Mouse (Mus musculus): ENCODE data around the gene Runx1.
A peak's percentile ranks its signal among the peaks of the same experiment; 100 is the strongest.

Gene Runx1

DNA sequence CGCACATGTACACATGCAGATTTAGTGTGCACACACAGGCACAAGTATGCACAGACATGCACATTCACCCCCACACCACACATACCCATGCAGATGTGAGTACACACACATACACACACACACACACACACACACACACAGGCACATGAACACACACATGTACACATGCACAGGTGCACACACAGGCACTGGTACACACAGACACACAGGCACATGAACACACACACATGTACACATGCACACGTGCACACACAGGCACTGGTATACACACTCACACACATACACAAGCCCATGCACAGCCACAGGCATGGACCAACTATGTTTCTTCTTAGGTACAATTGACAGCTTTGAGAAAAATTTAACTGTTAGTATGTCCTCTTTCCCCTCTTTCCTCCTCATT is 122.1 kb downstream of the Runx1 start:
- no peak for DNase-seq (ENCODE audit: low read depth in 2 of 2, low spot score in 2 of 2)

DNA sequence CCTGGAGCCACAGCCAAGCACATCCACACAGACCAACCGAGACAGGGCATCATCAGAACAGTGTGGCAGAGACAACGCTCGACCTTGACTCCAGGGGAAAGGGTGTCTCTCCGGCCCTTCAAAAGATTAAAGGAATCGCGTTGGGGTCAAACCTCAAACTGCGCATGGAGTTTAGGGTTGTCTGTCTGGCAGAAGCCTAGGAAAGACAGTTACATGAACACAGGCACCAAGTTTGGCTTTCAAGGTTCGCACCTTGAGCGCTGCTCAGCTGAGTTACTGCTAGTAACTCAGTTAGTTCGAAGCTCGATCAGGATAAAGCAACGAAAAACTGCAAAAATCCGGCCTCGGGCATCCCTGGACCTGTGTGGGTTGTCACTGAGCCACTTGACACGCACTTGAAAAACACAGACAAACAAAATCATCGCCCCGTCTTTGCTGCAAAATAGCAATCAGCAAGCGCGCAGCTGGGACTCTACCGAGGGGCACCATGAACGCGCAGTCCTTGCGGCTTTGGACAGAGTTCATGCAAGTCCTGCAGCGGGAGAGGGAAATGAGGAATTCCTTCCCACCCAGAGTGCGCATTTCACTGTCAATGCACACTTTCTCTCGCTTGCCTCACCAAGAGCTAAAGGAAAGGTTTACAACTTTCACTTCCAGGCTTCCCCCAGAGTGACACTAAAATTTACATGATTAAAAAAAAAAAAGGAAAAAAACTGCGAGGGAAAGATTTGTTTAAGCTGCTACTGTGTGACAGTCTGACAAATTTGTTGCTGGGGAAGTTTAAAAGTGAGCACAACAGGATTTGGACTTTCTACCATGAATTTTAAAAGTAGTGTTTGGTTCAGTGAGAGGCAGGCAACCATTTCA is 126.2 kb downstream of the Runx1 start:
- DNase-seq (ENCODE audit: low read depth in 2 of 2, low spot score in 2 of 2) = no peak

DNA sequence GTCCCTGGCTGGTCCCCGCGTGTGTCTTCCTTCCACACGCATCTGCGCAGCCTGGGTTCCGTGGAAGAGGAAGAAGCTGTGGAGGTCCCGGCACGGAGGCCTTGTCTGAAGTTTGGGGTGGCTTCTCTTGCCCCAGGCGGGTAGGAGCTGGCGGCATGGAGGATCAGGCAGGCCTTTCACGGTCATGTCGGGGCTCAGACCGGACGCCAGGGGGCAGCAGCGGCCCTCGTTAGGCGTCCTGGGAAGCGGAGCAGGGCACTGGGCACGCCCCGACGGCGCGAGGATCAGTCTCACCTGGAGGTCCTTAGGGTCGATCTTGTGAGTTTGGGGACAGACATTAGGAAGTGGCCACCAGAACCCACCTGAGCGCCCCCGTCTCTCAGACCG is 127.3 kb downstream of the Runx1 start:
- peak; percentile 82 to 90 for DNase-seq (ENCODE audit: low read depth in 2 of 2, low spot score in 2 of 2)

DNA sequence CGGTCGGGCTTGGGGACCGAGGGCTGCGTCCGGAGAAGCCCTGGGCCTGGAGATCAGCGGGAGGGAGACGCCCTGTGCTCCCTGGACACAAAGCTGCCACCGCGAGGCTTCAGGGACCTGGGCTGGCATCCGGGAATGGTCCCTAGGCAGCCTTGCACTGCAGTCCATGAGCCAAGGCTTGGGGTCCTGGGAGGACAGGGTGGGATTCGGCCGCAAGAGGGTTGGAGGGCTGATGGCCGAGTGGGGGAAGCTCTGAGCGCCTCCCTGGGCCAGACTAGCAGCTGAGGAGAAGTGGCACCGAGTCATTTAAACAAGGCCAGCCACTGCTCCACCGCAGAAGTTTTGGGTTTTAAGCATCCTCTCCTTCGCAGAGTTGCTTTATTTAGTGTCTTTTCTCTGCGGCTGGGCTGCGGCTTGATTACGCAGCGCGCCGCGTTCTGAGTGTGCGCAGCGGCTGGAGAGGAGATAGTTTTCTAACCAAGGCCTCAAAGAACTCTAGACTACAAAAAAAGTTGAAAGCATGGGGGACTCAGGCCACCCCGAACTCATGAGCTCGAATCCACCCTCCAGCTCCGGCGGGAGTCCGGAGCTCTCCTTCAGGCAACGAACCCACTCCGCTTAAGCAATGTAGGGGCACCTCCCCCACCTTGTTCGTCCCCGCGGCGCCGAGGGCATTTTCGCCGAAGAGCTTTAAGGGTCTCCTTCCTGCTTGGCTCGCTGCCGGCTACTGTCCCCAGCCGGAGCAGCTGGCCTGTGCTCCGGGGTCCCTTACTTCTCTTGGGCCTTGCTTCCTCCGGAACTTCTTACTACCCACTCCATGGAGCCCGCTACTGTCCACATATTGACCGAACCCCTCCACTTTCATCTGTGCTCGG is 128.0 kb downstream of the Runx1 start:
- DNase-seq (ENCODE audit: low read depth in 2 of 2, low spot score in 2 of 2) = peak; percentile 27 to 43

DNA sequence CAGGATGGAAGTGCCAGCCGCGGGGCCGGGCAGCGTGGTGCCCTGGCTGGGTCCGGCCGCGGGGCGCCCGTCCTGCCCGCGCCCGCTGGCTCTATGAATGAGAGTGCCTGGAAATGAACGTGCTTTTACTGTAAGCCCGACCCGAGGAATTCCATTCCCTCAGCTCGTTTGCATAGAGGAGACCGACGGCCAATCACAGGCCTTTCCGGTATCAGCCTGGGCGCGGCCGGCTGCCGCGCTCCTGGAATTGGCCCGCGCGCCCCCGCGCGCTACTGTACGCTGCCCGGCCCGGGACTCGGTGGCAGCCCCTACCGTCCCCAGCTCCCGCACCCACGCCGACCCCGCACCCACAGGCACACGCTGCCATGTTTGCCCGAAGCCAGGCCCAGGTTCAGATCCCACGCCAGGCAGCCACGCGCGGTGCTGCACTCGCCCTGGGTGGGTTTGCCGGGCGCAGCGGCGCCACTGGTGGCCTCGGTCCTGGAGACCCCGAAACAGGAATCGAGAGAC is 128.7 kb downstream of the Runx1 start:
- DNase-seq (ENCODE audit: low read depth in 2 of 2, low spot score in 2 of 2) = peak; percentile 15 to 24

DNA sequence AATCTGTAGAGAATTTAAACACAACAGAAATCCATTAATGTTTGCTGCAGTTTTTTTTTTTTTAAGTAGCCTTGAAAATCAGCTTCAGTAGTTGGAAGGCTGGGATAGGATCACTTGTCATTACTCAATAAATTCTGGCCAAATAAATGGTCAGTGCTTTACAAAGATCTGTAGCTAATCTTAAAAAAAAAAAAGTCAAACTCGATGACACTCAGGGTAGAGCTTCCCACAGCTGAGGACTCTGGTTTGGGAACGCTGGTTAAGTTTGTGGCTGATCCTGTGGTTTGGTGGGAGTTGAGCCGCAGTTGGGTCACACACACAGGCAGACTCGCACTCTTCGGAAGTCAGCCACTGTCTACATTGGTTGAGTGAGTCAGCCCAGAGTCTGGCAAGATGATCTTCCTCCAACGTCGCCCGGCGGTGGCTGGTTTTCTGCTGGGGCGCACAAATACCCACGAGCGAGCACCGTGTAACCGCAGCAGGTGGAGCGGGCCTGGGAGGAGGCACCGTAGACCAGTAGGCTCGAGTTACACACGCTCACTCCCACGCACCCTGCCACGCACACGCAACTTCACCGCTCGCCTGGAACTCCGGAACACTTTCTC is 129.4 kb downstream of the Runx1 start:
- peak; percentile 25 to 45 for DNase-seq (ENCODE audit: low read depth in 2 of 2, low spot score in 2 of 2)

DNA sequence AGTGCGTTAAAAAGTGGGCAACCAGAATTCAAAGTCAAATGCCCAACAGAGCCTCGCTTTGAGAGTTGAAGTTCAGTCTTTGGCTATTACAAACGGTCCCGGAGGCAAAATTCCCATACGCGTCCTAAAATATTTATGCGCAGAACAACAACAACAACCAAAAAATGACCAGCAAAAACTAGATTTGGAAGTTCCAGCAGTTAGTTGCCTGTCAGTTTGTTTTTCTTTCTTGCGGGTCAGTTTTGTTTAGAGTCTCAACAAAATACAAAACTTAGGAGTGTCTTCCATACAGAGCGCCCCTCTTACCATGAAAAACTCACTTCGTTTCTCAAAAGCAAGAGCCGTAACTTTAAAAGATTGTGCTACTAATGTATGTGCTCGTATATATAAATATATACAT is 130.0 kb downstream of the Runx1 start:
- no peak for DNase-seq (ENCODE audit: low read depth in 2 of 2, low spot score in 2 of 2)

DNA sequence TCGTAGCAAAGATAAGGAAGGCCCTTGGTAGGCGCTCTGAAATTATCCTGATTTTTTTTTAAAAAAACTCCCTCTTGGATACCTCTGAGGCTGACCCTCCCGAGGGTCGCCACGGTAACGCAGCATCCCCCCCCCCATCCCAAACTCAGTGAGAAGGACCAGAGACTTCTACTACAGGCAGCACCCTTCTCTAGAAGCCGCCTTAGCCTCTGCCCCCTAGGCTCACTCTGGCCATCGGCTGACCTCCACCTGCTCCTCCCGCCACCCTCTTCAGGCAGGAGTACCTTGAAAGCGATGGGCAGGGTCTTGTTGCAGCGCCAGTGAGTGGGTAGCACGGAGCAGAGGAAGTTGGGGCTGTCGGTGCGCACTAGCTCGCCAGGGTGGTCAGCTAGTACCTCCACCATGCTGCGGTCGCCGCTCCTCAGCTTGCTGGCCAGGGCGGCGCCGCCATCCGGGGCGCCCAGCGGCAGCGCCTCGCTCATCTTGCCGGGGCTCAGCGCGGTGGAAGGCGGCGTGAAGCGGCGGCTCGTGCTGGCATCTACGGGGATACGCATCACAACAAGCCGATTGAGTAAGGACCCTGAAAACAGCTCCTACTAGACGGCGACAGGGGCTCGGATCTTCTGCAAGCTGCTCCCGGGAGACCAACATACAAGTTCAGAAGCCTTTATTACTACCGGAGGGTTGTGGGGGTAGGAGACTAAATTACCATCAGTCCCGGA is 130.6 kb downstream of the Runx1 start:
- DNase-seq (ENCODE audit: low read depth in 2 of 2, low spot score in 2 of 2) = no peak

DNA sequence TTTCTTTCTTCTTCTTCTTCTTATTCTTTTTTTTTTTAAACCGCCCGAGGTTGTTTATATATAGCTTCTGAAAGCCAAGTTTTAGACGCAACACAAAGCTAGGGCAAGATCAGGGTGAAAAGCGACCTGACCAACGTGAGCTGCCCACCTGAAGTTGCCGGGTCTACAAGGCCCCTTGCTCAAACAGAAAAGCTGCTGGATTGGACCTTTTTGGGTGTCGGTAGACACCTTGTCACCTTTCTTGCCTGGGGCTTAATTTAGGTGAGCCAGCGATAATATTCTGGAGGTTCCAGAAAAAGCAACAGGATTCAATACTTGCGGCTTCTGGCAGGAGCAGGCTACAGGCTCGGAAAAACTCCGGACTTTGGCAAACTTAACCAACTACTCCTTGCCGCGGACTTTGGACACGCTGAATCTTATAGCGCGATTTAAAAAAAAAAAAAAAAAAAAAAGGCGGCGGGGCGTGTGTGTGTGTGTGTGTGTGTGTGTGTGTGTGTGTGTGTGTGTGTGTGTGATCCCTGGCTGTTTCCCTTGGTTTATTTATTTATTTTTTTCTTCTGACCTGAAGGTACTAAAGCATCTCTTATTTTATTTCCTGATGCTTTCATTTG is 131.3 kb downstream of the Runx1 start:
- no peak for DNase-seq (ENCODE audit: low read depth in 2 of 2, low spot score in 2 of 2)

DNA sequence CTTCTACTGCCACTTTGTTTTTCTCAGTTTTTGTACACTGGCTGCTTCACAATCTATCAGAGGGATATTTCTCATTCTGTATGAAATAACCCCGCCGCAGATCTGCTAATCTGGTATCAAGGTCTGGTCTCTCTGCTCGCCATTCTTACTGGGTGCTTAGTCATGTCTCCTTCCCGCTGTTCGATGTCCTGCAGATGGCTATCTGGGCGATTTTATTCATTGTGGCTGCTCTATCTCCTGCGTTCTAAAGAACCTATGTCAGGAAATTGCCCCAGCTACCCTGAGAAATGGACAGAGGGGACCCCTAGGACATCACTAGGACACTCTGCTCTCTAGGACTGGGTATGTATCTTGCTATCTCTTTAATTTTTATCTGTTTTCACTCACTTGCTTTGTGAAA is 135.2 kb downstream of the Runx1 start:
- DNase-seq (ENCODE audit: low read depth in 2 of 2, low spot score in 2 of 2) = no peak

DNA sequence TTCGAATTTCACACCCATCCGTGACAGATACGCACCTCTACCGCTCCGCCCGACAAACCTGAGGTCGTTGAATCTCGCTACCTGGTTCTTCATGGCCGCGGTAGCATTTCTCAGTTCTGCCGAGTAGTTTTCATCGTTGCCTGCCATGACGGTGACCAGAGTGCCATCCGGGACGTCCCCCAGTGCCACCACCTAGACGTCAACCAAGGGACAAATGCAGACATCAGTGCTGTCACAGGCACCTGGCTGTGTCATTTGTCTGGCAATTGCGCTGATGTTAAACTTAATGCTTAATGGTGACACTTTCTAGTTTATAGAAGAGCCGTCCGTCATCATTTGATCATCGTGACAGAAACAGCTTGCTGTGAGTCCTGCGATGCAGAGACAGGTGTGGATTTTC is 137.0 kb downstream of the Runx1 start:
- no peak for DNase-seq (ENCODE audit: low read depth in 2 of 2, low spot score in 2 of 2)

DNA sequence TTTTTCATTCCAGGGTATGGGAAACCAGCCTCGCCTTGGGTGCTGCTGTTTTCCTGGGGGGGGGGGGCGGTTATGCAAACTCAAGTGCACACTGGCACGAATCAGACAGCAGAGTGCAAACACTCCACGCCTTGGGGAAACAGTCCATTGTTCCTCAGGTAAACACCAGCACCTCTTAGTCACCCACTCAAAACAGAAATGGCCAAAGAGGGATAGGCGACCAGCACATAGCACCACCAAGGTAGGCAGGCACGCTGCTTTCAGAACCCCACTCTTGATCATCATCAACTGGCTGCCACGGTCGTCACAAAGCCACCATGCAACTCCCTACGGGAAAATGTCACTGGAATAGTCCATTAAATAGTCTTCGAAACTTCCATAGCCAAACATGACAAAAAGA is 139.0 kb downstream of the Runx1 start:
- DNase-seq (ENCODE audit: low read depth in 2 of 2, low spot score in 2 of 2) = no peak

DNA sequence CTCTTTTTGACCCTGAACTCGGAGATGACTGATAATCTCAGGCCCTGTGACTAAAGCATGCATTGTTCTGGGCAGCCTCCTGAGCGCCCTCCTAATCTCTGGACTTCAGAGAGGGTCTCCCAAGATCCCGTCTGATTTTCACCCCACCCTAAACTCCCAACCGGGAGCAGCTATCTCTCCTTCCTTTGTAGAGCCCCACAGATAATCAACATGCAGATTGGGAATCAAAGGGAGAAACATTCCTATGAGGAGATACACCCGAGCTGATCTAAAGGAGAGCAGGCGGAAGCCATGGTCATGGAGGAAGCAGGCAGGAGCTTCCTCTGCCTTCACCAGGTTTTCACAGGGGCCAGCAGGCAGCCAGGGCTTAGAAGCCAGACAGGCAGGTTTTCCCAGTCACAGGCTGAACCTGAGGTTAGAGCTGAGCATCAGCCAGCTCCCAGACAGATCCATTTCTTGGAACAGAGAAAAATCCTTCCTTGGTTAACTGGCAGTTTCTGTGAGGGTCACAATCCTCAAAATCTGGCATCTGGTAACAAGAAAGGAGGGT is 140.1 kb downstream of the Runx1 start:
- DNase-seq (ENCODE audit: low read depth in 2 of 2, low spot score in 2 of 2) = no peak

DNA sequence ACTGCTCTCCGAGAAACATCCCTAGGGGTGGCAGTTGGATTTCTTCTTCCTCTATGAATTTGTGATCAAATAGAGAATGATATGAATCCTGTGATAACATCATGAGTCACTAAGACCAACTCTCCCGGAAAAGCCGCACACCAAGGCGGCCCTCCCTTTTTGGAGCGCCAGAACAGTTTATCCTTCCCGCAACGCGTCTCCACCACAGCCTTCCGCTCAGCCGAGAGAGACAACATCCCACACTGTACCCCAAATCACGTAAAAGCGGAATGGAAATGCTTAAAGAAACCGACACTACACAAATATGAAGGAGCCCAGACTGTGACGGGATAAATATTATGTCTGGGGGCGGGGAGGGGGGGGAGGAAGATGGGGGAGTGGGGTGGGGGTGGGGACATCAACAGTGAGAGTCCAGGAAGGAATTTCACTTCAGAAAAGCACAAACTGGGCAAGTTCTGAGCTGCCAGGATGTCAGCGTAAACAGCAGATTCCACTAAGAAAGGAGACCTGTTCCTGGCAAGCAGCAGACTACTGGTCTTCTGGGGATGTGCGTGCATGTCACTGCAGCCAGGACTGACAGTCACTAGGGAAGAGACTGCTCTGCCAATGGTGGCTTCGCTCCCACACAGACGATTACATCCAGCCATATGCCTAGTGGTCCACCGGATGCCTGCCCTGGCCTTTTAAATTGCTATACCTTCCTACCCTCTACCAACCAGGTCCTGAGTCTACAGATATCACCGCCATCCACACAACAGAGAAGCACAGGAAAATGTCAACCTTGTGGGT is 141.3 kb downstream of the Runx1 start:
- no peak for DNase-seq (ENCODE audit: low read depth in 2 of 2, low spot score in 2 of 2)

DNA sequence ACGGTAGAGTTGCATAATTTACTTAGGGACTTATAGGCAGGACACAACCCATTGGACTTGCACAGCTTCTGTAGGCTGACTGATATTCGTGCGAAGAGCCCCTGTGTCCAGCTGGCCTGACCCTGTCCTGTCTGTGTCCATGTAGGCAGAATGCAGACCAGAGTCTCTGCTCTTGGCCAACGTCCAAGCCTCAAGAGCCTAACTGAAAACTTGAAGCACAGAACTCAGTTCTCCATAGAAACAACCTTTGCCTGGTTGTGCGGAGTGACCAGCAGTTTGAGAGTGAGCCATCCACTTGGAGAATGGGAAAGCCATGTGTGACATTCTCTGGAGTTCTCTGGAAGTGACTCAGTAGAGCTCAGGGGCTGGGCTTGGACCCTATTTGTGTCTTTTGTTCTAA is 149.3 kb downstream of the Runx1 start:
- DNase-seq (ENCODE audit: low read depth in 2 of 2, low spot score in 2 of 2) = no peak

DNA sequence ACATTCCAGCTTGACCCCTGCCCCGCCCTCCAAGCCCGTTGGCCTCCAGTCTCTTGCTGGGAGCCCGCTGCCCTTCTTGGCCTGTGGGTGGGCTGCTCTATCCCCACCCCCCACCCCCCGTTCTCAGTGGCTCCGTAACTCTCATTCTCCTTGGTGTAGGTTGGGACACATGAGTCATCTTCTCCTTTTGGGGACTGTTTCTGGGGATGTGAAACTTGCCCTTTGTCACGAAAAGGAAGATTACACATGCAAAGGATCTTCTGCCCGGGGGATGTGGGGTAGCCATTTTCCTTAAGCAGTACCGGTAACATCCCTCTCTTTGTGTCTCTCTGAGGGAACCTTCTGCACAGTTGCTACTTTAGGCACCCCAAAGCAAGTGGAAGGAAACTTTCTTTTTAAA is 150.3 kb downstream of the Runx1 start:
- no peak for DNase-seq (ENCODE audit: low read depth in 2 of 2, low spot score in 2 of 2)

DNA sequence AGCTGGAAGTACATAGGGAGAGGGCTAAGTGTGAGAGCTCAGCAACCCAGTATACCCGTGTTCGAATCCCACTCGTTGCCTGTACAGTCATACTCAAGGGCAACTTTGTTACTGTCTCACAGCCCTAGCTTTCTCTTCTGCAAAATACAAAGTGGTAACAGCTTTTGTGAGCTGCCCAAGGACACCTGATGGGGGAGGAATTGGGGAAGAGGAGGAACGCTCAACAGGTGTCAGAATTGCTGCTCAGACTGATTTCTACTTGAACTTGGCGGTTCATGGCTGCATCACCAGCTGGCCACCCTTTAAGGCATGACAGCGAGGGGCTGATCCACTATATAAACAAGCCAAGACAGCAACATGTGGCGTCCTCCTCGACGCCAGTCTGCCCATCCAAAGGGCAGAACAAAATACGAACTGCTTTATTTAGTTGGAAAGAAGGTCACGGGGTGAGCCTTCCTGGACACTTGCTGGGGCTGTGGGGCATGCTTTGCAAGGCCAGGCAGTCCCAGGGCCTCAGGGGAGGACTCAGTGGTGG is 151.0 kb downstream of the Runx1 start:
- no peak for DNase-seq (ENCODE audit: low read depth in 2 of 2, low spot score in 2 of 2)

DNA sequence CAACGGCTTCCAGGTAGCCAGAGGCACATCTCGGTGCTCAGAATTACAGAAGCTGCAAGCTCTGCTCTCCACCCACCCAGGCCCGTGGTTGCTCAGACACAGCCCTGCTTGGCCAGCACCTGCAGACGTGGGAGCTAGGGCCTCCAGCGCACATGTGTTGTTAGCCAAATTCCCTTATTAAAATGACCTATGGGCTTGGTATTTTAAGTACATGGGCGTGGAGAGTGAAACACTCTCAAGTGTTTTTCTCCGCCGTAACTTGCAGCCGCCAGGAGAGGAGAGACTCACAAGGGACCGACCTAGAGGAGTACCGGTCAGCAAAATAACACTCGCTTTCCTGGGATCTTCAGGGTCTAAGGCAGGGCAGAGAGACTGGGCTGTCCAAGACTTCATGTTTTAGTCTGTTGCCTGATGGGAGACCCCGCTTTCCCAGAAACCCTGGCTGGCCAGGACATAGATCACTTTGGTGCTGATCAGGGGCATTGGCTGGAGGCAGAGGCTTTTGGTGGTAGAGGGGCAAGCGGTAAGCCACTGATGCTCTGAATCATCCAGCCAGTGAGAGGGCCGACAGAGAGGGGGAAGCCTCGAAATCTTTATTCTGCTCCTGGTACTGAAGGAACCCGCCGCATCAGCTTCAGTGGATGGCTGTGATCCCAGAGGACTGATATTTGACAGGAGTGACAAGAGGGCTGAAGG is 151.7 kb downstream of the Runx1 start:
- no peak for DNase-seq (ENCODE audit: low read depth in 2 of 2, low spot score in 2 of 2)

DNA sequence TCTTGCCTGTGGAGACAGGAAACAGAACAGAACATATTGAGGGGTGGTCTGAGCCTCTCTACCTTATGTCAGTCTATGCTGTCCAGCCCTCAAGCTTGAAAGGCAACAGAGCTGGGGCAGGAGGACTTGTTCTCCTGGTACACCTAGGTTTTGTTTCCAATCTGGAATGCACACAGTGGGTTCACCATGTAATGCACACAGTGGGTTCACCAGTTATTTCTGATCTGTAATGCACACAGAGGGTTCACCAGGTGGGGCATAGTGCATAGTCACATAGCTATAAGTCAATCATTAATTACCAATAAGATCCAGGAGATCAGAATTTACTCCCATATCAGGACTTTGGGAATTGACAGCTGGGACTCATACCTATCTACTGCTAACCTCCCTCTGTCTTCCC is 157.1 kb downstream of the Runx1 start:
- no peak for DNase-seq (ENCODE audit: low read depth in 2 of 2, low spot score in 2 of 2)
